Mouse (Mus musculus) thymus, postnatal 14 days (tissue): ENCODE data around the gene Phf24.
A peak's percentile ranks its signal among the peaks of the same experiment; 100 is the strongest.

ENCODE experiments used
- DNase-seq: peaks from one replicate; pipeline ENCODE4 v3.0.0; 2021

The Phf24 gene

GRCm38 (mm10) chr4:42915311-42915710, 1.1 kb upstream of the Phf24 start:
- DNase-seq: no peak

GRCm38 (mm10) chr4:42915966-42916365, 494 bp upstream of the Phf24 start:
- no peak for DNase-seq

- DNase-seq: peak; percentile 13
These were observed 928 bp downstream of the Phf24 start for GRCm38 (mm10) chr4:42917402-42917774.

GRCm38 (mm10) chr4:42920726-42921125, 4.3 kb downstream of the Phf24 start:
- no peak for DNase-seq

GRCm38 (mm10) chr4:42921536-42921935, 5.1 kb downstream of the Phf24 start:
- no peak for DNase-seq

- DNase-seq: no peak
These were observed 5.6 kb downstream of the Phf24 start for GRCm38 (mm10) chr4:42922056-42922455.

GRCm38 (mm10) chr4:42922461-42922860, 6.0 kb downstream of the Phf24 start:
- no peak for DNase-seq

GRCm38 (mm10) chr4:42924095-42924710, 7.7 kb downstream of the Phf24 start:
- DNase-seq: no peak

GRCm38 (mm10) chr4:42928209-42928608, 11.7 kb downstream of the Phf24 start:
- DNase-seq: no peak

GRCm38 (mm10) chr4:42928952-42929351, 12.5 kb downstream of the Phf24 start:
- DNase-seq: no peak

- no peak for DNase-seq
These were observed 15.9 kb downstream of the Phf24 start for GRCm38 (mm10) chr4:42932229-42932969.

GRCm38 (mm10) chr4:42933630-42934029, 17.2 kb downstream of the Phf24 start:
- DNase-seq: peak; percentile 34

GRCm38 (mm10) chr4:42941396-42941795, 24.9 kb downstream of the Phf24 start:
- no peak for DNase-seq

- no peak for DNase-seq
These were observed 26.9 kb downstream of the Phf24 start for GRCm38 (mm10) chr4:42943341-42943740.

GRCm38 (mm10) chr4:42944185-42944584, 27.7 kb downstream of the Phf24 start:
- no peak for DNase-seq

GRCm38 (mm10) chr4:42945043-42945442, 28.6 kb downstream of the Phf24 start:
- no peak for DNase-seq

GRCm38 (mm10) chr4:42945445-42945844, 29.0 kb downstream of the Phf24 start:
- DNase-seq: no peak

- DNase-seq: peak; percentile 51
These were observed 29.5 kb downstream of the Phf24 start for GRCm38 (mm10) chr4:42945952-42946351.

- DNase-seq: no peak
These were observed 30.4 kb downstream of the Phf24 start for GRCm38 (mm10) chr4:42946733-42947290.

GRCm38 (mm10) chr4:42948527-42948926, 32.1 kb downstream of the Phf24 start:
- DNase-seq: no peak

GRCm38 (mm10) chr4:42949051-42949675, 32.7 kb downstream of the Phf24 start:
- no peak for DNase-seq

- peak; percentile 94 for DNase-seq
These were observed 33.2 kb downstream of the Phf24 start, which contains the start of gene Dnajb5 for GRCm38 (mm10) chr4:42949676-42950051. Dnajb5 (plus strand) TSS chr4:42949814.

- peak; percentile 95 for DNase-seq
These were observed 33.7 kb downstream of the Phf24 start for GRCm38 (mm10) chr4:42950065-42950558.
